Mouse (Mus musculus) embryonic facial prominence, embryonic 15.5 days (tissue): Measurements from ENCODE around the gene Gpr68. TPM values are rescaled to one million over a fixed set of nuclear protein-coding genes. Genes with fewer than 3 reads are reported as not detected.

Experiments used
- ATAC-seq: fragments of 200-750 bp; cut with Nextera tagmentation; 2 replicates; pipeline ENCODE4 v1.8.0; 2017; ENCODE audit warnings: low read depth, moderate TSS enrichment; ENCODE audit not compliant: insufficient number of reproducible peaks, low FRiP score, low TSS enrichment
- H3K27ac ChIP-seq: fragments of 300-500 bp; sonication (generic); replicated peaks from 2 replicates; pipeline ENCODE4 v1.5.1; 2015; ENCODE audit warnings: mild to moderate bottlenecking, inconsistent platforms
- H3K27me3 ChIP-seq: fragments of 300-500 bp; sonication (generic); 2 replicates; pipeline ENCODE4 v1.6.1; 2015; ENCODE audit warnings: inconsistent platforms
- H3K36me3 ChIP-seq: fragments of 300-500 bp; sonication (generic); 2 replicates; pipeline ENCODE4 v1.6.1; 2015; ENCODE audit warnings: mild to moderate bottlenecking, inconsistent platforms
- H3K4me1 ChIP-seq: fragments of 300-500 bp; sonication (generic); 2 replicates; pipeline ENCODE4 v1.6.1; 2015; ENCODE audit warnings: inconsistent platforms
- H3K4me2 ChIP-seq: fragments of 300-500 bp; sonication (generic); replicated peaks from 2 replicates; pipeline ENCODE4 v1.6.1; 2015; ENCODE audit warnings: mild to moderate bottlenecking, inconsistent platforms
- H3K4me3 ChIP-seq: fragments of 300-500 bp; sonication (generic); replicated peaks from 2 replicates; pipeline ENCODE4 v1.5.1; 2015; ENCODE audit warnings: mild to moderate bottlenecking, inconsistent platforms
- H3K9ac ChIP-seq: fragments of 300-500 bp; sonication (generic); 2 replicates; pipeline ENCODE4 v1.6.1; 2015; ENCODE audit warnings: inconsistent platforms
- H3K9me3 ChIP-seq: fragments of 300-500 bp; sonication (generic); replicated peaks from 2 replicates; pipeline ENCODE4 v1.6.1; 2016; ENCODE audit warnings: inconsistent platforms
- WGBS: fragments of 180-500 bp; shearing (Covaris S2); methylation state at CpG from one replicate; pipeline ENCODE4 v1.1.7; 2015; 5-methylcytosine and 5-hydroxymethylcytosine counted together
- polyA plus RNA-seq: library from polyadenylated mRNA; unstranded; fragments of >200 nt; fragmentation: Nextera tagmentation; extraction: Ambion mirVana; gene quantifications from 2 replicates; pipeline ENCODE4 v1.2.1, GENCODE M21; 2015

Gpr68 gene
- 0.65 and 0.98 TPM in 2 replicates for polyA plus RNA-seq

GRCm38 (mm10) chr12:100907598-100908297 is at the start of gene Gpr68:
Gpr68 (minus strand) TSS chr12:100908198.
- Histone ChIP-seq H3K27ac (no peak within 1 kb of the TSS), H3K4me2 (peak within 1 kb of the TSS; percentile 79), H3K4me1 (peaks cover 13% of the 10 kb centered on the region), H3K4me3 (peak within 1 kb of the TSS; percentile 38), H3K9me3 (no peaks in the 10 kb centered on the region), H3K36me3 (no peaks in the 10 kb centered on the region), H3K27me3 (peaks cover 27% of the 10 kb centered on the region), H3K9ac (peak within 1 kb of the TSS; percentile 21; the same call in 1 of the 2 replicates)
- ATAC-seq: no peak
- 6% methylated on average over 39 of the region's 39 CpGs for WGBS

GRCm38 (mm10) chr12:100957257-100957656 is 49.3 kb upstream of the Gpr68 start:
- no peaks in the 10 kb centered on the region for H3K9me3 ChIP-seq
- no peak for ATAC-seq
- H3K4me3 ChIP-seq: no peak overlapping the region
- H3K4me2 ChIP-seq: no peak overlapping the region
- H3K36me3 ChIP-seq: no peaks in the 10 kb centered on the region
- H3K9ac ChIP-seq: no peak overlapping the region
- no peaks in the 10 kb centered on the region for H3K27me3 ChIP-seq
- 63% methylated on average over 3 of the region's 3 CpGs for WGBS
- no peak overlapping the region for H3K27ac ChIP-seq
- H3K4me1 ChIP-seq: peaks cover 29% of the 10 kb centered on the region

DNA sequence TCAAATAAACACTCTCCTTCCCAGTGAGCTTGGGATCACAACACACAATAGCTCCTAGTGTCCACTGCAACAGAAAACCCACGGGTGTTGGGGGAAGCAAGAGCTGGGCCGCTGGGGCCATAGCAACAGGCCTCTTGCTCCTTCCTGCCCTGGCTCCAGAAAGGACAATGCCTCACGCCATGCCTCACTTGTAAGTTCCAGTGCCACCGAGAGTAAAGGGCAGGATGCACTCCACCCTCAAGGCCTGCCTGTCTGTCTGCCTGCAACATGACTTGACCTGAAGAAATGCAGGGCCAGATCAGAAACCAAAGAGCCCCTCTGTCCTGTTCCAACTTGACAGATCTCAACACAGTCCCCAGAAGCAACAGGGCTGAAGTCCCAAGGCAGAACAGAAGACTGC is 48.8 kb upstream of the Gpr68 start:
- H3K4me1 ChIP-seq: peaks cover 29% of the 10 kb centered on the region
- no peak overlapping the region for H3K4me3 ChIP-seq
- H3K9ac ChIP-seq: no peak overlapping the region
- H3K4me2 ChIP-seq: no peak overlapping the region
- no peaks in the 10 kb centered on the region for H3K36me3 ChIP-seq
- H3K27me3 ChIP-seq: no peaks in the 10 kb centered on the region
- no peak overlapping the region for H3K27ac ChIP-seq
- no peaks in the 10 kb centered on the region for H3K9me3 ChIP-seq
- WGBS: 53% methylated on average over 4 of the region's 4 CpGs
- ATAC-seq: no peak

- 82% methylated on average over 2 of the region's 2 CpGs for WGBS
Measured at GRCm38 (mm10) chr12:100956028-100956427, 48.0 kb upstream of the Gpr68 start.

GRCm38 (mm10) chr12:100953926-100954325 is 45.9 kb upstream of the Gpr68 start:
- 87% methylated on average over 8 of the region's 8 CpGs for WGBS
- H3K4me3 ChIP-seq: no peak overlapping the region
- H3K9ac ChIP-seq: no peak overlapping the region
- H3K36me3 ChIP-seq: no peaks in the 10 kb centered on the region
- H3K4me1 ChIP-seq: peaks cover 23% of the 10 kb centered on the region
- H3K4me2 ChIP-seq: no peak overlapping the region
- no peak overlapping the region for H3K27ac ChIP-seq
- no peak for ATAC-seq
- no peaks in the 10 kb centered on the region for H3K27me3 ChIP-seq
- H3K9me3 ChIP-seq: no peaks in the 10 kb centered on the region

More at GRCm38 (mm10) chr12:100956028-100956427, 48.0 kb upstream of the Gpr68 start:
- no peak overlapping the region for H3K4me2 ChIP-seq
- ATAC-seq: no peak
- peaks cover 29% of the 10 kb centered on the region for H3K4me1 ChIP-seq
- no peaks in the 10 kb centered on the region for H3K36me3 ChIP-seq
- no peak overlapping the region for H3K4me3 ChIP-seq
- no peaks in the 10 kb centered on the region for H3K27me3 ChIP-seq
- H3K9me3 ChIP-seq: no peaks in the 10 kb centered on the region
- H3K27ac ChIP-seq: no peak overlapping the region
- H3K9ac ChIP-seq: no peak overlapping the region

GRCm38 (mm10) chr12:100952193-100952931 is 44.4 kb upstream of the Gpr68 start:
- Histone ChIP-seq H3K27me3 (no peaks in the 10 kb centered on the region), H3K27ac (no peak overlapping the region), H3K9me3 (no peaks in the 10 kb centered on the region), H3K9ac (no peak overlapping the region), H3K4me3 (no peak overlapping the region), H3K36me3 (no peaks in the 10 kb centered on the region), H3K4me1 (peaks cover 8% of the 10 kb centered on the region), H3K4me2 (no peak overlapping the region)
- ATAC-seq: peak; percentile 11; the same call in 1 of the 2 replicates
- WGBS: 41% methylated on average over 9 of the region's 9 CpGs

GRCm38 (mm10) chr12:100949146-100949545 is 41.1 kb upstream of the Gpr68 start:
- H3K36me3 ChIP-seq: no peaks in the 10 kb centered on the region
- H3K9ac ChIP-seq: no peak overlapping the region
- no peak overlapping the region for H3K4me2 ChIP-seq
- WGBS: 70% methylated on average over 5 of the region's 5 CpGs
- no peak overlapping the region for H3K27ac ChIP-seq
- H3K4me1 ChIP-seq: peaks cover 6% of the 10 kb centered on the region; the same call in 1 of the 2 replicates
- H3K27me3 ChIP-seq: no peaks in the 10 kb centered on the region
- H3K4me3 ChIP-seq: no peak overlapping the region
- ATAC-seq: no peak
- H3K9me3 ChIP-seq: no peaks in the 10 kb centered on the region

- no peak overlapping the region for H3K9ac ChIP-seq
- ATAC-seq: no peak
- H3K9me3 ChIP-seq: no peaks in the 10 kb centered on the region
- WGBS: 81% methylated on average over 6 of the region's 6 CpGs
- H3K4me2 ChIP-seq: no peak overlapping the region
- H3K36me3 ChIP-seq: no peaks in the 10 kb centered on the region
- H3K4me1 ChIP-seq: peaks cover 6% of the 10 kb centered on the region; the same call in 1 of the 2 replicates
- H3K27me3 ChIP-seq: no peaks in the 10 kb centered on the region
- H3K27ac ChIP-seq: no peak overlapping the region
- H3K4me3 ChIP-seq: no peak overlapping the region
Measured at GRCm38 (mm10) chr12:100948021-100948420, 40.0 kb upstream of the Gpr68 start.

- WGBS: 89% methylated on average over 12 of the region's 12 CpGs
- no peaks in the 10 kb centered on the region for H3K9me3 ChIP-seq
Measured at GRCm38 (mm10) chr12:100945948-100946347, 38.0 kb upstream of the Gpr68 start.

DNA sequence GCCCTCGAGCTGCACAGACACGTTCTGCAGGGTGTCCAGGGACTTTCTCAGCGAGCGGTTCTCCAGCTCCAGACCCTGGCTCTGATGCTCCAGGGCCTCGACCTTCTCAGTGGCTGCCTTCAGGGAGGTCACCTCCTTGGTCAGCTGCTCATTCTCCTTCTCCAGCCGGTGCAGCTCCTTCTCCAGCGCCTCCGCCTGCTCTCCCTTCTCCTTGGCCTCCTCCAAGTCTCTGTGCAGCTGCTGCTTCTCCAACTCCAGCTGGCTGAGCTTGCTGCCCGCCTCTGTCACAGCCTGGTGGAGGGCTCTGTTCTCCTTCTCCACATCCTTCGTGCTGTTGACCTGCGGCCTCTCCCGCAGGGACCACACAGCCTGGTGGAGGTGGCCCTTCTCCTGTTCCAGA is 37.5 kb upstream of the Gpr68 start:
- Histone ChIP-seq H3K9ac (no peak overlapping the region), H3K27ac (no peak overlapping the region), H3K4me1 (no peaks in the 10 kb centered on the region), H3K9me3 (no peaks in the 10 kb centered on the region), H3K36me3 (no peaks in the 10 kb centered on the region), H3K27me3 (no peaks in the 10 kb centered on the region), H3K4me3 (no peak overlapping the region), H3K4me2 (no peak overlapping the region)
- 83% methylated on average over 12 of the region's 12 CpGs for WGBS
- ATAC-seq: no peak

More at GRCm38 (mm10) chr12:100945948-100946347, 38.0 kb upstream of the Gpr68 start:
- Histone ChIP-seq H3K9ac (no peak overlapping the region), H3K4me3 (no peak overlapping the region), H3K27ac (no peak overlapping the region), H3K27me3 (no peaks in the 10 kb centered on the region), H3K4me1 (no peaks in the 10 kb centered on the region), H3K36me3 (no peaks in the 10 kb centered on the region), H3K4me2 (no peak overlapping the region)
- ATAC-seq: no peak

DNA sequence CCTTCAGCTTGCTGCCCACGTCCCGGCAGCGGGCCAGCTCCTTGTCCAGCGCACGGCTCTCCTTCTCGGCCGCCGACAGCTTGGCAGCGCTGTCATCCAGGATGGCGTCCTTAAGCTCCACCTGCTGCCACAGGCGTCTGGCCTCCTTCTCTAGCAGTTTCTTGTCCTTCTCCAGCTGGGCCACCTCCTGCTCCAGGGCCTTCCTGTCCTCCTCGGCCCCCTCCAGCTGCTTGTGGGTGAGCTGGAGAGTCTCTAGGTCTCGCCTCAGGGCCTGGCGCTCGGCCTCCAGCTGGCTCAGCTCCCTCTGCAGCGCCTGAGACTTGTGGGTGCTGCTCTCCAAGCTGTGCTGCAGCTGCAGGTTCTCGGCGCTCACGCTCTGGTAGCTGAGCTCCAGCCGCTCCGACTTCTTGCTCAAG is 36.9 kb upstream of the Gpr68 start:
- Histone ChIP-seq H3K36me3 (no peaks in the 10 kb centered on the region), H3K4me1 (peaks cover 3% of the 10 kb centered on the region; the same call in 1 of the 2 replicates), H3K9me3 (no peaks in the 10 kb centered on the region), H3K9ac (no peak overlapping the region), H3K27ac (no peak overlapping the region), H3K4me2 (no peak overlapping the region), H3K4me3 (no peak overlapping the region), H3K27me3 (no peaks in the 10 kb centered on the region)
- WGBS: 87% methylated on average over 21 of the region's 21 CpGs
- ATAC-seq: no peak
